Comparison of ENCODE assay signal across 12 mouse cellular contexts in the genomic region with DNA sequence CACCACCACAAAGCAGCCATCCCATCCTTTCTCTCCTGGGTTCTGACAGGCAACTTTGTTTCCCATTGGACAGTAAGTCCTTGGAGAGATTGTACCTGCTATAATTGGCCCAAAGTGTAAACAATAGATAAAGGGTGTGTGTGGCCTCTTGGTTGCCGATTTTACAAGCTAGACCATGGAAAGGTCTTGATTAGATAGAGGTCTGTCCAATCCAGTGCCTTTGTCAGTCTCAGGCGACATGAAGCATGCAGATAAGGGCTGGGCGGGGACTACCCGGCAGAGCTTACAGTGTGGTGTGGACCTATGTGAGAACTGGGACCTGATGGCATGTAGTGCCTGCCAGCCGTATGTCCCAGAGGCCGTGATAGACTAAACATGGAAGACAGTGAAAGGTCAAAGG.
DNase-seq lines count a peak whose midpoint lies in the region; ATAC-seq lines count a peak whose summit lies in the region.
"Had no signal": no experiment of that assay in that cellular context is flagged by ENCODE, and none has a peak within 500 bp of the region (broad histone marks: within the 10 kb centered on the region; RNA-seq: fewer than 3 reads in every experiment).

No protein-coding gene starts in this region.

- intact Hi-C loops in heart, postnatal 14 days (cut with DNase I) = loop anchor here (5.0 kb wide), 1 partner anchor 72 kb away; the partner anchor contains the start of gene Cers6

- no peak overlapping the region for H3K9ac ChIP-seq in lung, embryonic 16.5 days (ENCODE audit: low read length)
- H3K9ac ChIP-seq: midbrain, embryonic 12.5 days had no signal

- no peak overlapping the region for H3K4me2 ChIP-seq in lung, embryonic 16.5 days (ENCODE audit: low read depth, low read length)
- H3K4me2 ChIP-seq: midbrain, embryonic 12.5 days had no signal

- no peak overlapping the region for H3K4me3 ChIP-seq in lung, embryonic 16.5 days (ENCODE audit: low read length)
- H3K4me3 ChIP-seq: erythroblast, embryonic 14.5 days; midbrain, embryonic 12.5 days had no signal

- ATAC-seq in lung, embryonic 16.5 days (ENCODE audit: low read depth) = peak; percentile 49; the same call in 1 of the 2 replicates

- no peaks in the 10 kb centered on the region for H3K9me3 ChIP-seq in lung, embryonic 16.5 days (ENCODE audit: control insufficient read depth, low read length)

- no peaks in the 10 kb centered on the region for H3K4me1 ChIP-seq in lung, embryonic 16.5 days (replicated peaks; ENCODE audit: control insufficient read depth, insufficient read depth, low read length)
- H3K4me1 ChIP-seq: midbrain, embryonic 12.5 days had no signal

- 0 out of 2 replicates have a peak, but pooled peaks cover 2% of the 10 kb centered on the region for H3K36me3 ChIP-seq in lung, embryonic 16.5 days (ENCODE audit: control insufficient read depth, insufficient read depth, low read length)
- H3K36me3 ChIP-seq: midbrain, embryonic 12.5 days had no signal

- no peak overlapping the region for H3K27ac ChIP-seq in lung, embryonic 16.5 days (ENCODE audit: low read length)
- H3K27ac ChIP-seq: midbrain, embryonic 12.5 days had no signal

- WGBS in lung, embryonic 16.5 days = 36% methylated on average over 6 of the region's 6 CpGs

- DNase-seq in lung, postnatal 25 days (ENCODE audit: low spot score) = no peak
- DNase-seq in heart, adult 11 months = peak; percentile 97
- peak; percentile 36 to 48 for DNase-seq in heart, postnatal 14 days
- DNase-seq in lung, postnatal 14 days = peak; percentile 7
- no peak for DNase-seq in retina, embryonic 14.5 days (ENCODE audit: low spot score)
- DNase-seq in kidney, postnatal 4 days = no peak
- no peak for DNase-seq in adipocyte (ENCODE audit: low spot score)
- DNase-seq: kidney, adult 11 months had no signal

- H3K27me3 ChIP-seq in lung, embryonic 16.5 days (ENCODE audit: control insufficient read depth, insufficient read depth, low read depth, low read length) = no peaks in the 10 kb centered on the region
- H3K27me3 ChIP-seq: CH12.LX; midbrain, embryonic 12.5 days had no signal

Comparison
In these comparisons a context has a peak if more than half of its experiments do, and no peak if none do; other contexts are left out.
1. DNase-seq: peak in heart, adult 11 months (single experiment), heart, postnatal 14 days (2 of 2) and lung, postnatal 14 days (single experiment); none in lung, postnatal 25 days (single experiment), retina, embryonic 14.5 days (single experiment), kidney, postnatal 4 days (0 of 2) and adipocyte (single experiment).